Mouse (Mus musculus) T-helper 2 cell (primary cell): ENCODE data around the gene Muc3a.

Experiments
- in situ Hi-C: fragments of 300-600 bp; cut with MboI, MseI; formaldehyde crosslinking; loops from one replicate; pipeline ENCODE4 v1.15.1; 2025; ENCODE audit warnings: high pct_unique_total_duplicates

Gene Muc3a

GRCm38 (mm10) chr5:137212289-137212688, at the start of gene Muc3a:
Gene Muc3a, minus strand, starts transcription at chr5:137212389.
- in situ Hi-C loops: no loop called here

GRCm38 (mm10) chr5:137211114-137211829, 917 bp downstream of the Muc3a start:
- in situ Hi-C loops: no loop called here

GRCm38 (mm10) chr5:137210689-137211088, 1.5 kb downstream of the Muc3a start:
- in situ Hi-C loops: no loop called here

- in situ Hi-C loops: loop anchor here (10.0 kb wide), 2 partner anchors 1040 to 1360 kb away; no protein-coding TSS in a partner anchor
These were observed 6.9 kb downstream of the Muc3a start for GRCm38 (mm10) chr5:137205301-137205700.

GRCm38 (mm10) chr5:137194488-137195120, 17.6 kb downstream of the Muc3a start:
- in situ Hi-C loops: no loop called here

GRCm38 (mm10) chr5:137193279-137193952, 18.8 kb downstream of the Muc3a start:
- in situ Hi-C loops: no loop called here

GRCm38 (mm10) chr5:137189326-137189725, 22.9 kb downstream of the Muc3a start:
- in situ Hi-C loops: loop anchor here (5.0 kb wide), 1 partner anchor 177 kb away; no protein-coding TSS in a partner anchor

- in situ Hi-C loops: loop anchor here (5.0 kb wide), 1 partner anchor 173 kb away; no protein-coding TSS in a partner anchor
These were observed 26.8 kb downstream of the Muc3a start for GRCm38 (mm10) chr5:137185362-137185761.

GRCm38 (mm10) chr5:137179646-137180374, 32.4 kb downstream of the Muc3a start:
- in situ Hi-C loops: no loop called here

GRCm38 (mm10) chr5:137173967-137174366, 38.2 kb downstream of the Muc3a start:
- in situ Hi-C loops: loop anchor here (25.0 kb wide), 1 partner anchor 1163 kb away; the partner anchor contains the start of gene Pvrig

GRCm38 (mm10) chr5:137172591-137172990, 39.6 kb downstream of the Muc3a start:
- in situ Hi-C loops: loop anchor here (25.0 kb wide), 1 partner anchor 1165 kb away; the partner anchor contains the start of gene Pvrig

- in situ Hi-C loops: loop anchor here (25.0 kb wide), 1 partner anchor 1166 kb away; the partner anchor contains the start of gene Pvrig
These were observed 40.7 kb downstream of the Muc3a start for GRCm38 (mm10) chr5:137171478-137171877.

- in situ Hi-C loops: loop anchor here (25.0 kb wide), 1 partner anchor 1166 kb away; the partner anchor contains the start of gene Pvrig
These were observed 41.3 kb downstream of the Muc3a start for GRCm38 (mm10) chr5:137170836-137171380.

- in situ Hi-C loops: loop anchor here (25.0 kb wide), 1 partner anchor 1170 kb away; the partner anchor contains the start of gene Pvrig
These were observed 44.6 kb downstream of the Muc3a start for GRCm38 (mm10) chr5:137167539-137167938.

- in situ Hi-C loops: loop anchor here (25.0 kb wide), 1 partner anchor 1171 kb away; the partner anchor contains the start of gene Pvrig
These were observed 46.2 kb downstream of the Muc3a start for GRCm38 (mm10) chr5:137166012-137166411.

GRCm38 (mm10) chr5:137161853-137162252, 50.3 kb downstream of the Muc3a start:
- in situ Hi-C loops: loop anchor here (25.0 kb wide), 1 partner anchor 1175 kb away; the partner anchor contains the start of gene Pvrig

GRCm38 (mm10) chr5:137159461-137159860, 52.7 kb downstream of the Muc3a start:
- in situ Hi-C loops: loop anchor here (5.0 to 25.0 kb wide), 2 partner anchors 123 to 1178 kb away; partner anchors contain the start of gene Pvrig
